Mouse (Mus musculus) CH12.LX (cell line): Measurements from ENCODE around the gene Gm12166.

Source experiments
- CTCF ChIP-seq, 2 experiments: IDR thresholded peaks in 1 of 2; conservative IDR thresholded peaks in 1 of 2; 2 replicates each; pipeline ENCODE4 v1.5.1; 2011 to 2012; ENCODE audit warnings: low read depth in 2 of 2, low read length in 2 of 2, improper control_type of control experiment in 1 of 2, inconsistent platforms in 1 of 2, mild to moderate bottlenecking in 1 of 2, moderate library complexity in 1 of 2
- HCFC1 ChIP-seq: IDR thresholded peaks from 2 replicates; pipeline ENCODE4 v1.6.1; 2012; ENCODE audit warnings: low read depth, mild to moderate bottlenecking, inconsistent platforms, low read length, improper control_type of control experiment
- JUND ChIP-seq: conservative IDR thresholded peaks from 2 replicates; pipeline ENCODE4 v1.6.1; 2011; ENCODE audit warnings: low read depth, low read length, improper control_type of control experiment
- MAZ ChIP-seq: IDR thresholded peaks from 2 replicates; pipeline ENCODE4 v1.6.1; 2012; ENCODE audit warnings: low read depth, mild to moderate bottlenecking, inconsistent platforms, low read length, improper control_type of control experiment, moderate library complexity
- USF1 ChIP-seq: IDR thresholded peaks from 2 replicates; pipeline ENCODE4 v1.6.1; 2014; ENCODE audit warnings: low read depth, mild to moderate bottlenecking, inconsistent platforms, low read length, improper control_type of control experiment
- ZC3H11A ChIP-seq: IDR thresholded peaks from 2 replicates; pipeline ENCODE4 v1.6.1; 2012; ENCODE audit warnings: low read depth, mild to moderate bottlenecking, inconsistent platforms, low read length, improper control_type of control experiment
- ZKSCAN1 ChIP-seq: IDR thresholded peaks from 2 replicates; pipeline ENCODE4 v1.6.1; 2012; ENCODE audit warnings: low read depth, inconsistent platforms, low read length, improper control_type of control experiment, borderline replicate concordance

DNA sequence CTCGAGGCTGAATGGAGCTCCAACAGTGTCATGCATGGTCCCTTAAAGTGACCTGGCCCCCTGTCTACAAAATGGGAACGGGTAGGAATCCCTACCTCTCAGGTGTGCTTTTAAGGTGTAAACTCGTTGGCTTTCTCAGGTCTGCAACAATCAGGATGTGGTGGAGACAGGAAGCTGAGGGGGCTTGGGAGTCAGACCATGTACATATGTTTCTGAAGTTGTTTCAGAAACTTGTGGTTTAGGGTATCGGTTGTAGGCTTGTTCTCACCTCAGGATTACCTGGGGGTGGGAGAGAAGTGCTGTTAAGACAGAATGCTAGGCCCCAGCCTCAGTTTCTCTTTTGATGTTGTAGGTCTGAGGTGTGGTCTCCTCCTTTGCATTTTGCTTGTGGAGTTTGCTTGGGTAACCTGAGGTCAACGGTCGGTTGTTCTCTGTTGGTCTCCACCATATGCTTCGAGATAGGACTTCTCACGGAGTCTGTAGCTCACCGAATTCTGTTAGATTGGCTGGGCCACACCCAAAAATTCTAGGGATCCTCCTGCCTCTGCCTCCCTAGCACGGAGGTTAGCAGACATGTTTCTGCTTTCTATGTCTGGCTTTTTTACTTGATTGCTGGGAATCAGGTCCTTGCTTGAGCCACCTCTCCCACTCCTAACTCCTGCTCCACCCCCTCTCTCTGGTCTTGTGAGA lies 38.1 kb upstream of the Gm12166 start:
- TF ChIP-seq ZC3H11A, result no peak
- TF ChIP-seq HCFC1, result no peak
- no peak for TF ChIP-seq CTCF (conservative IDR thresholded peaks at IDR 0.05 in 1 of 2, IDR thresholded peaks at IDR 0.05 in 1 of 2; ENCODE audit: low read depth in 2 of 2, low read length in 2 of 2)
- TF ChIP-seq MAZ, result no peak
- no peak for TF ChIP-seq USF1
- no peak for TF ChIP-seq ZKSCAN1
- TF ChIP-seq JUND, result no peak
